Mouse (Mus musculus) urinary bladder, postnatal 25 days (tissue): ENCODE results near the gene Arl5a.
A peak's percentile ranks its signal among the peaks of the same experiment; 100 is the strongest.

ENCODE experiments used
- DNase-seq: peaks from one replicate; pipeline ENCODE4 v3.0.0; 2022; ENCODE audit warnings: low spot score

Gene Arl5a

GRCm38 (mm10) chr2:52424747-52425522 lies at the start of gene Arl5a:
Gene Arl5a, minus strand, starts transcription at chr2:52424901.
- peak; percentile 98 for DNase-seq

GRCm38 (mm10) chr2:52471545-52472291 lies 47.0 kb upstream of the Arl5a start:
- DNase-seq, result no peak

- DNase-seq, result no peak
Measured at GRCm38 (mm10) chr2:52470044-52470560, 45.4 kb upstream of the Arl5a start.

- no peak for DNase-seq
Measured at GRCm38 (mm10) chr2:52467629-52468028, 42.9 kb upstream of the Arl5a start.

- no peak for DNase-seq
Measured at GRCm38 (mm10) chr2:52461206-52461967, 36.7 kb upstream of the Arl5a start.

- no peak for DNase-seq
Measured at GRCm38 (mm10) chr2:52455606-52456479, 31.1 kb upstream of the Arl5a start.

GRCm38 (mm10) chr2:52449818-52450217 lies 25.1 kb upstream of the Arl5a start:
- no peak for DNase-seq

- no peak for DNase-seq
Measured at GRCm38 (mm10) chr2:52448916-52449315, 24.2 kb upstream of the Arl5a start.

- no peak for DNase-seq
Measured at GRCm38 (mm10) chr2:52446648-52447047, 21.9 kb upstream of the Arl5a start.

- DNase-seq, result peak; percentile 16
Measured at GRCm38 (mm10) chr2:52442125-52442524, 17.4 kb upstream of the Arl5a start.

- DNase-seq, result no peak
Measured at GRCm38 (mm10) chr2:52440420-52441015, 15.8 kb upstream of the Arl5a start.

GRCm38 (mm10) chr2:52438437-52438836 lies 13.7 kb upstream of the Arl5a start:
- no peak for DNase-seq

- no peak for DNase-seq
Measured at GRCm38 (mm10) chr2:52438013-52438412, 13.3 kb upstream of the Arl5a start.

- no peak for DNase-seq
Measured at GRCm38 (mm10) chr2:52435919-52436632, 11.4 kb upstream of the Arl5a start.

- no peak for DNase-seq
Measured at GRCm38 (mm10) chr2:52433365-52433764, 8.7 kb upstream of the Arl5a start.

GRCm38 (mm10) chr2:52427383-52427782 lies 2.7 kb upstream of the Arl5a start:
- no peak for DNase-seq

- no peak for DNase-seq
Measured at GRCm38 (mm10) chr2:52426041-52426440, 1.3 kb upstream of the Arl5a start.

- DNase-seq, result no peak
Measured at GRCm38 (mm10) chr2:52425523-52425795, 758 bp upstream of the Arl5a start.

GRCm38 (mm10) chr2:52424248-52424728 lies 413 bp downstream of the Arl5a start:
- DNase-seq, result no peak

GRCm38 (mm10) chr2:52423611-52424247 lies 972 bp downstream of the Arl5a start:
- DNase-seq, result no peak
